Mouse (Mus musculus): ENCODE measurements at regions not wholly inside any gene's neighbourhood (a gene's known extent, or its start where the extent isn't known, plus 50 kb on each side); places are given as distances from the start of the nearest gene placed in this dataset.

- TF ChIP-seq POLR2A (IDR thresholded peaks at IDR 0.05; ENCODE audit: low read depth, low read length) (no peak), CTCF (IDR thresholded peaks at IDR 0.05; ENCODE audit: extremely low read depth, insufficient read length, insufficient replicate concordance, low read depth, low read length) (no peak)
These were observed 181.7 kb downstream of the Ets1 start for GRCm38 (mm10) chr9:32817442-32818358.
